Mouse (Mus musculus): Measurements from ENCODE around the gene Plau.

Gene Plau
- long read RNA-seq, experiment 1, partial matches to known transcripts, result 1 of 1 reads
- long read RNA-seq, experiment 1, other reads (novel, unspliced or antisense), result 0 of 1 reads
- long read RNA-seq, experiment 2, partial matches to known transcripts, result 0 of 1 reads
- long read RNA-seq, experiment 2, other reads (novel, unspliced or antisense), result 1 of 1 reads

GRCm38 (mm10) chr14:20836171-20836904, at the start of gene Plau:
TSS of gene Plau (plus strand) at chr14:20836660.
- intact Hi-C loops (cut with DNase I), result no loop called here

- intact Hi-C loops (cut with DNase I), result no loop called here
Observed at GRCm38 (mm10) chr14:20788151-20788550, 48.3 kb upstream of the Plau start.

GRCm38 (mm10) chr14:20789593-20789992, 46.9 kb upstream of the Plau start:
- intact Hi-C loops (cut with DNase I), result no loop called here

GRCm38 (mm10) chr14:20790445-20790844, 46.0 kb upstream of the Plau start:
- intact Hi-C loops (cut with DNase I), result no loop called here

GRCm38 (mm10) chr14:20790996-20791395, 45.5 kb upstream of the Plau start:
- intact Hi-C loops (cut with DNase I), result no loop called here

GRCm38 (mm10) chr14:20791511-20792242, 44.8 kb upstream of the Plau start:
- intact Hi-C loops (cut with DNase I), result no loop called here

- intact Hi-C loops (cut with DNase I), result no loop called here
Observed at GRCm38 (mm10) chr14:20792243-20792921, 44.1 kb upstream of the Plau start.

GRCm38 (mm10) chr14:20792922-20793757, 43.3 kb upstream of the Plau start:
- intact Hi-C loops (cut with DNase I), result no loop called here

GRCm38 (mm10) chr14:20793758-20794531, 42.5 kb upstream of the Plau start, which contains the start of gene Camk2g:
TSS of gene Camk2g (minus strand) at chr14:20794088.
- intact Hi-C loops (cut with DNase I), result no loop called here

- intact Hi-C loops (cut with DNase I), result no loop called here
Observed at GRCm38 (mm10) chr14:20794589-20794988, 41.9 kb upstream of the Plau start.

- intact Hi-C loops (cut with DNase I), result no loop called here
Observed at GRCm38 (mm10) chr14:20795423-20796152, 40.9 kb upstream of the Plau start.

GRCm38 (mm10) chr14:20796170-20796569, 40.3 kb upstream of the Plau start:
- intact Hi-C loops (cut with DNase I), result no loop called here

- intact Hi-C loops (cut with DNase I), result no loop called here
Observed at GRCm38 (mm10) chr14:20796643-20797042, 39.8 kb upstream of the Plau start.

- intact Hi-C loops (cut with DNase I), result loop anchor here (1.0 kb wide), 1 partner anchor 32 kb away; no protein-coding TSS in a partner anchor
Observed at GRCm38 (mm10) chr14:20798300-20798699, 38.2 kb upstream of the Plau start.

GRCm38 (mm10) chr14:20798761-20799160, 37.7 kb upstream of the Plau start:
- intact Hi-C loops (cut with DNase I), result loop anchor here (1.0 kb wide), 1 partner anchor 32 kb away; no protein-coding TSS in a partner anchor

GRCm38 (mm10) chr14:20802926-20803605, 33.4 kb upstream of the Plau start:
- intact Hi-C loops (cut with DNase I), result loop anchor here (1.0 to 10.0 kb wide), 2 partner anchors 70 to 192 kb away; no protein-coding TSS in a partner anchor

GRCm38 (mm10) chr14:20803606-20803938, 32.9 kb upstream of the Plau start:
- intact Hi-C loops (cut with DNase I), result loop anchor here (1.0 to 10.0 kb wide), 2 partner anchors 70 to 191 kb away; no protein-coding TSS in a partner anchor

- intact Hi-C loops (cut with DNase I), result loop anchor here (10.0 kb wide), 1 partner anchor 190 kb away; no protein-coding TSS in a partner anchor
Observed at GRCm38 (mm10) chr14:20804481-20804880, 32.0 kb upstream of the Plau start.

All from adrenal gland (tissue).